Mouse (Mus musculus) thymus, adult 2 months (tissue): ENCODE results near the gene Pramel1.

ENCODE experiments used
- CTCF ChIP-seq: fragments of 200-500 bp; IDR thresholded peaks from 2 replicates; pipeline ENCODE4 v1.5.1; 2012; ENCODE audit warnings: mild to moderate bottlenecking, control low read depth, low read length, moderate library complexity, borderline replicate concordance; ENCODE audit not compliant: control insufficient read depth, poor library complexity, insufficient read depth; ENCODE audit errors: extremely low read depth
- POLR2A ChIP-seq: fragments of 200-500 bp; IDR thresholded peaks from 2 replicates; pipeline ENCODE4 v1.6.1; 2012; ENCODE audit warnings: mild to moderate bottlenecking, low read length, control low read depth, moderate library complexity; ENCODE audit not compliant: control insufficient read depth, poor library complexity, insufficient read depth; ENCODE audit errors: extremely low read depth

DNA sequence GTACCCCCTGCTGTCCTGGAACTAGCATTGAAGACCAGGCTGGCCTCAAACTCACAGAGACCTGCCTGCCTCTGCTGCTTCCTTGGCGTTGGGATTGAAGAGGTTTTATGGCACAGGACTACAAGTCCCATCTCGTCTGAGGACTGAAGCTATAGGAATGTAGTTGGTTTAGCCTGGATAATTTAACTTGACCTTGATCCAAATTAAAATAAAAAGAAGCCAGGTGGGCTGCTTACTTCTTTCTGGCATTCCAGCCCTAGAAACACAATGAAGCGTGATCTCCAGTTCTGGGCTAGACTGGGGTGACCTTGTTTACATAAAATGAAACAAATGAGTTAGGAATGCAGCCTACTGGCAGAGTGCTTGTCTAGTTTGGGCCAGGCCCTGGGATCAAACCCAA, 19.9 kb downstream of the Pramel1 start:
- TF ChIP-seq CTCF: no peak
- TF ChIP-seq POLR2A: no peak
